Mouse (Mus musculus) liver, embryonic 14.5 days (tissue): ENCODE results near the gene Olfr374. TPM values are rescaled to one million over a fixed set of nuclear protein-coding genes. Genes with fewer than 3 reads are reported as not detected.

ENCODE experiments used
- ATAC-seq: fragments of 200-750 bp; cut with Nextera tagmentation; 2 replicates; pipeline ENCODE4 v1.8.0; 2017; ENCODE audit warnings: moderate number of reproducible peaks, mild to moderate bottlenecking, moderate library complexity; ENCODE audit not compliant: insufficient read depth
- DNase-seq, 3 experiments: peaks; one replicate each; pipeline ENCODE4 v3.0.0-alpha.2; 2012 to 2013; ENCODE audit warnings: low read depth in 3 of 3, low spot score in 3 of 3
- H3K27ac ChIP-seq: fragments of 300-500 bp; sonication (generic); 2 replicates; pipeline ENCODE4 v1.5.1; 2014; ENCODE audit warnings: moderate library complexity, mild to moderate bottlenecking, control low read depth, inconsistent platforms
- H3K27me3 ChIP-seq: fragments of 300-500 bp; sonication (generic); 2 replicates; pipeline ENCODE4 v1.6.1; 2014; ENCODE audit warnings: mild to moderate bottlenecking, low read length, moderate library complexity; ENCODE audit not compliant: control insufficient read depth, insufficient read depth
- H3K36me3 ChIP-seq: fragments of 300-500 bp; sonication (generic); replicated peaks from 2 replicates; pipeline ENCODE4 v1.6.1; 2014; ENCODE audit warnings: low read depth; ENCODE audit not compliant: control insufficient read depth, insufficient read depth
- H3K4me1 ChIP-seq, 2 experiments: fragments of 200-500 bp in 1 of 2; fragments of 300-500 bp in 1 of 2; sonication (generic) in 1 of 2; replicated peaks; 2 replicates each; pipeline ENCODE4 v1.6.1; 2012 to 2014; ENCODE audit warnings: antibody characterized with exemption in 1 of 2, inconsistent platforms in 1 of 2, low read length in 1 of 2; ENCODE audit not compliant: control insufficient read depth in 2 of 2, insufficient read depth in 2 of 2
- H3K4me2 ChIP-seq: fragments of 300-500 bp; sonication (generic); 2 replicates; pipeline ENCODE4 v1.6.1; 2014; ENCODE audit warnings: low read depth, mild to moderate bottlenecking, control low read depth, moderate library complexity
- H3K4me3 ChIP-seq, 2 experiments: fragments of 200-500 bp in 1 of 2; fragments of 300-500 bp in 1 of 2; sonication (generic) in 1 of 2; 2 replicates each; pipeline ENCODE4 v1.5.1; 2012 to 2014; ENCODE audit warnings: low read depth in 2 of 2, low read length in 2 of 2, mild to moderate bottlenecking in 2 of 2, control low read depth in 1 of 2, inconsistent platforms in 1 of 2, moderate library complexity in 1 of 2; ENCODE audit not compliant: insufficient read depth in 1 of 2
- H3K9ac ChIP-seq: fragments of 300-500 bp; sonication (generic); replicated peaks from 2 replicates; pipeline ENCODE4 v1.6.1; 2014; ENCODE audit warnings: mild to moderate bottlenecking, control low read depth, moderate library complexity
- H3K9me3 ChIP-seq: fragments of 300-500 bp; sonication (generic); 2 replicates; pipeline ENCODE4 v1.6.1; 2016; ENCODE audit warnings: low read length, mixed read lengths; ENCODE audit not compliant: control insufficient read depth
- CTCF ChIP-seq: IDR thresholded peaks from 2 replicates; pipeline ENCODE4 v1.5.1; 2016; ENCODE audit warnings: antibody characterized with exemption, low read depth, control low read depth
- EP300 ChIP-seq: IDR thresholded peaks from 2 replicates; pipeline ENCODE4 v1.6.1; 2016; ENCODE audit warnings: antibody characterized with exemption, low read depth
- WGBS: fragments of 180-500 bp; shearing (Covaris S2); extraction: QIAGEN DNeasy Blood & Tissue Kit; methylation state at CpG from one replicate; pipeline ENCODE4 v1.1.7; 2014; ENCODE audit not compliant: insufficient replicate concordance; 5-methylcytosine and 5-hydroxymethylcytosine counted together
- polyA plus RNA-seq, 2 experiments: library from polyadenylated mRNA; depleted of rRNA in 1 of 2; stranded (reverse) in 1 of 2; unstranded in 1 of 2; fragments of >200 nt; fragmentation: Nextera tagmentation in 1 of 2; extraction: Ambion mirVana in 1 of 2; gene quantifications; 2 replicates each; pipeline versions ENCODE4 v1.2.1 to v1.2.3; 2012 to 2014

The Olfr374 gene
- polyA plus RNA-seq, 2 experiments: not detected

GRCm38 (mm10) chr8:72145511-72145910 lies 38.7 kb downstream of the Olfr374 start:
- 64% methylated on average over 3 of the region's 3 CpGs for WGBS
- no peak for TF ChIP-seq EP300
- no peak for TF ChIP-seq CTCF
- H3K27ac ChIP-seq: no peak overlapping the region
- DNase-seq: no peak
- H3K36me3 ChIP-seq: peaks cover 6% of the 10 kb centered on the region
- ATAC-seq: no peak
- no peak overlapping the region for H3K9ac ChIP-seq
- H3K4me2 ChIP-seq: no peak overlapping the region
- H3K4me3 ChIP-seq: no peak overlapping the region
- no peaks in the 10 kb centered on the region for H3K27me3 ChIP-seq
- no peaks in the 10 kb centered on the region for H3K9me3 ChIP-seq
- H3K4me1 ChIP-seq: 0 out of 4 replicates have a peak, but pooled peaks cover 0 to 1% of the 10 kb centered on the region in 2 experiments

- no peak overlapping the region for H3K4me2 ChIP-seq
- H3K4me1 ChIP-seq: 0 out of 4 replicates have a peak, but pooled peaks cover 0 to 1% of the 10 kb centered on the region in 2 experiments
- peaks cover 6% of the 10 kb centered on the region for H3K36me3 ChIP-seq
- no peak overlapping the region for H3K4me3 ChIP-seq
- H3K27ac ChIP-seq: no peak overlapping the region
- DNase-seq (no peak), ATAC-seq (peak; percentile 42; the same call in 1 of the 2 replicates)
- TF ChIP-seq CTCF (no peak), EP300 (no peak)
- no peak overlapping the region for H3K9ac ChIP-seq
- H3K27me3 ChIP-seq: no peaks in the 10 kb centered on the region
- WGBS: 52% methylated on average over 1 of the region's 1 CpGs
- no peaks in the 10 kb centered on the region for H3K9me3 ChIP-seq
Measured at GRCm38 (mm10) chr8:72146056-72146455, 39.2 kb downstream of the Olfr374 start.

GRCm38 (mm10) chr8:72146556-72146955 lies 39.7 kb downstream of the Olfr374 start:
- H3K36me3 ChIP-seq: peaks cover 6% of the 10 kb centered on the region
- 0 out of 4 replicates have a peak, but pooled peaks cover 0 to 1% of the 10 kb centered on the region in 2 experiments for H3K4me1 ChIP-seq
- H3K9me3 ChIP-seq: no peaks in the 10 kb centered on the region
- no peak overlapping the region for H3K9ac ChIP-seq
- H3K27ac ChIP-seq: no peak overlapping the region
- H3K27me3 ChIP-seq: no peaks in the 10 kb centered on the region
- no peak for TF ChIP-seq CTCF
- no peak for TF ChIP-seq EP300
- no peak for DNase-seq
- 68% methylated on average over 3 of the region's 3 CpGs for WGBS
- H3K4me3 ChIP-seq: no peak overlapping the region
- no peak overlapping the region for H3K4me2 ChIP-seq
- no peak for ATAC-seq

GRCm38 (mm10) chr8:72147266-72147665 lies 40.4 kb downstream of the Olfr374 start:
- H3K9me3 ChIP-seq: no peaks in the 10 kb centered on the region
- no peak overlapping the region for H3K4me2 ChIP-seq

GRCm38 (mm10) chr8:72149056-72149455 lies 42.2 kb downstream of the Olfr374 start:
- H3K9me3 ChIP-seq: no peaks in the 10 kb centered on the region
- WGBS: 79% methylated on average over 1 of the region's 1 CpGs
- H3K27me3 ChIP-seq: no peaks in the 10 kb centered on the region
- peaks cover 0 to 3% of the 10 kb centered on the region in 2 experiments; a peak in 1 of 4 replicates for H3K4me1 ChIP-seq
- no peak overlapping the region for H3K4me2 ChIP-seq
- no peak overlapping the region for H3K27ac ChIP-seq
- peaks cover 6% of the 10 kb centered on the region; the same call in 1 of the 2 replicates for H3K36me3 ChIP-seq
- ATAC-seq: no peak
- no peak for DNase-seq
- no peak overlapping the region for H3K9ac ChIP-seq
- TF ChIP-seq CTCF (no peak), EP300 (no peak)
- H3K4me3 ChIP-seq: no peak overlapping the region

More at GRCm38 (mm10) chr8:72147266-72147665, 40.4 kb downstream of the Olfr374 start:
- no peak for TF ChIP-seq EP300
- TF ChIP-seq CTCF: no peak
- H3K27me3 ChIP-seq: no peaks in the 10 kb centered on the region
- ATAC-seq: no peak
- 67% methylated on average over 2 of the region's 2 CpGs for WGBS
- 0 out of 4 replicates have a peak, but pooled peaks cover 0 to 1% of the 10 kb centered on the region in 2 experiments for H3K4me1 ChIP-seq
- H3K9ac ChIP-seq: no peak overlapping the region
- no peak overlapping the region for H3K4me3 ChIP-seq
- no peak for DNase-seq
- H3K36me3 ChIP-seq: peaks cover 6% of the 10 kb centered on the region; the same call in 1 of the 2 replicates
- no peak overlapping the region for H3K27ac ChIP-seq
